14 mouse cellular contexts compared by ENCODE assay signal in the genomic region with DNA sequence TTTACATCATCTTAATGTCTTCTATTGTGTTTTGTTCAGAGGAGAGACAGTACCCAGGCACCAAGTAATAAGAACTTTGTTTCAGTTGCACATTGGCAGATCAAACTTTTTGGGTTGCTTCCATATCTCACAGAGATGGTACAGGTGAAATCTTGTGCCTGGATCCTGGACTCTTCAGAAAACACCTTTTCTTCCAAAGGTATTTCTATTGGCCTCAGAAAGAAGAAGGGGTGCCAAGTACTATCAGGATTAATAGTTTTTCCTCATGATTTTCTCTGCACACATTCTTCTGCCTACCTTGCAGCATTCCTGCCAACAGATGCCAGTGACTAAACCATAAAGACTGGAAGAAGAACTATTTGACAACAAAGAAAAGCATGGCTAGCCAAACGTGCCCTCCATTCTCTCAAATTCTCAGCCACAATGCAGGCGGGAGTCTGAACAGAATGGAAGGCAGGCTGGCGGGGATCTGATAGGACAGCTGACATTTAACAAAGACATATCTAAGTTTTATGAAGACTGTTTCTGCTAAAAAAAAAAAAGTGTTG.
"Had no signal": no experiment of that assay in that cellular context is flagged by ENCODE, and none has a peak within 500 bp of the region (broad histone marks: within the 10 kb centered on the region; RNA-seq: fewer than 3 reads in every experiment).

No protein-coding gene starts in this region.

- H3K27me3 ChIP-seq: lung, embryonic 15.5 days; megakaryocyte, embryonic 14.5 days; midbrain, embryonic 13.5 days; midbrain, embryonic 15.5 days; neural tube, embryonic 12.5 days had no signal

- ATAC-seq: liver, postnatal 0 days; lung, postnatal 0 days; midbrain, embryonic 13.5 days; midbrain, embryonic 15.5 days had no signal

- DNase-seq: liver, postnatal 0 days; lung, adult 2 months; lung, postnatal 14 days; lung, postnatal 36 days; right cerebral cortex, postnatal 14 days; thymus, adult 18-20 months; thymus, postnatal 25 days; thymus, postnatal 4 days had no signal
